In genomic region chr12:103306224-103306623, GRCm38 (mm10) we compare ENCODE assay signal across 10 mouse cellular contexts. TPM values are rescaled to one million over a fixed set of nuclear protein-coding genes. Genes with fewer than 3 reads are reported as not detected.
DNase-seq lines count a peak whose midpoint lies in the region; ATAC-seq and TF ChIP-seq lines count a peak whose summit lies in the region.
"Had no signal": no experiment of that assay in that cellular context is flagged by ENCODE, and none has a peak within 500 bp of the region (broad histone marks: within the 10 kb centered on the region; RNA-seq: fewer than 3 reads in every experiment).

No protein-coding gene starts in this region.

- TF ChIP-seq CTCF in heart, postnatal 0 days (IDR thresholded peaks at IDR 0.05; ENCODE audit: low read depth): peak; percentile 48; the same call in 1 of the 2 replicates
- TF ChIP-seq CTCF in hindbrain, postnatal 0 days (IDR thresholded peaks at IDR 0.05; ENCODE audit: low read depth): peak; percentile 64

- H3K36me3 ChIP-seq in heart, postnatal 0 days (replicated peaks; ENCODE audit: control insufficient read depth, insufficient read depth, low read length): no peaks in the 10 kb centered on the region
- no peaks in the 10 kb centered on the region for H3K36me3 ChIP-seq in hindbrain, postnatal 0 days (ENCODE audit: insufficient read depth, low read length)

- H3K27me3 ChIP-seq in heart, postnatal 0 days (ENCODE audit: control insufficient read depth, insufficient read depth, low read length): 0 out of 2 replicates have a peak, but pooled peaks cover 1% of the 10 kb centered on the region
- no peaks in the 10 kb centered on the region for H3K27me3 ChIP-seq in hindbrain, postnatal 0 days (ENCODE audit: insufficient read depth, low read length)

- no peak for TF ChIP-seq EP300 in heart, postnatal 0 days (IDR thresholded peaks at IDR 0.05; ENCODE audit: low read depth)

- no peak overlapping the region for H3K27ac ChIP-seq in heart, postnatal 0 days (ENCODE audit: low read depth)
- H3K27ac ChIP-seq in hindbrain, postnatal 0 days: no peak overlapping the region

- H3K9ac ChIP-seq in heart, postnatal 0 days (replicated peaks; ENCODE audit: low read depth, low read length): no peak overlapping the region
- H3K9ac ChIP-seq in hindbrain, postnatal 0 days (replicated peaks; ENCODE audit: low read length): no peak overlapping the region

- no peak overlapping the region for H3K4me2 ChIP-seq in heart, postnatal 0 days (ENCODE audit: low read depth, low read length)
- H3K4me2 ChIP-seq in hindbrain, postnatal 0 days (ENCODE audit: low read depth, low read length): no peak overlapping the region

- no peak overlapping the region for H3K4me3 ChIP-seq in heart, postnatal 0 days (ENCODE audit: low read depth, low read length)
- H3K4me3 ChIP-seq in hindbrain, postnatal 0 days (ENCODE audit: low read length): no peak overlapping the region

- DNase-seq in heart, postnatal 0 days (ENCODE audit: low spot score): peak; percentile 13
- no peak for DNase-seq in heart, postnatal 4 days
- peak; percentile 43 to 51 for DNase-seq in right cerebral cortex, adult 2 months (ENCODE audit: low spot score in 2 of 2)
- DNase-seq in right cerebral cortex, postnatal 10 days (ENCODE audit: low spot score in 2 of 2): no peak
- DNase-seq in hindbrain, postnatal 0 days (ENCODE audit: low spot score): peak; percentile 69
- DNase-seq in testis, postnatal 10 days (ENCODE audit: low spot score): no peak
- no peak for DNase-seq in right cerebral cortex, postnatal 14 days

- H3K9me3 ChIP-seq in heart, postnatal 0 days (replicated peaks; ENCODE audit: control insufficient read depth, low read length): no peaks in the 10 kb centered on the region
- no peaks in the 10 kb centered on the region for H3K9me3 ChIP-seq in hindbrain, postnatal 0 days (ENCODE audit: low read length)

- 12% methylated on average over 2 of the region's 2 CpGs for WGBS in heart, postnatal 0 days
- 26% methylated on average over 2 of the region's 2 CpGs for WGBS in hindbrain, postnatal 0 days

- no peaks in the 10 kb centered on the region for H3K4me1 ChIP-seq in heart, postnatal 0 days (ENCODE audit: control insufficient read depth, insufficient read depth)
- H3K4me1 ChIP-seq in hindbrain, postnatal 0 days (ENCODE audit: insufficient read depth, low read length): no peaks in the 10 kb centered on the region

- ATAC-seq in heart, postnatal 0 days (ENCODE audit: insufficient read depth, low read depth): no peak
- ATAC-seq in hindbrain, postnatal 0 days: peak; percentile 61; the same call in 1 of the 2 replicates
- ATAC-seq in erythroid progenitor cell, adult 5-6 weeks (replicated peaks; ENCODE audit: low FRiP score, poor library complexity, severe bottlenecking): no peak

RNA-seq across cellular contexts. Expression of gene Fam181a, which starts 4.6 kb away (rescaled TPM):
- total RNA-seq in heart, postnatal 0 days (2014; rRNA removed; ENCODE audit: low replicate concordance): not detected in 2 replicates
- polyA plus RNA-seq in heart, postnatal 0 days (2015; fragmentation: Nextera tagmentation; extraction: Ambion mirVana): not detected in 2 replicates
- total RNA-seq in heart, postnatal 4 days (2021): not detected
- total RNA-seq in hindbrain, postnatal 0 days (2014; rRNA removed): 14.6 and 18.5 TPM in 2 replicates
- polyA plus RNA-seq in hindbrain, postnatal 0 days (2015; fragmentation: Nextera tagmentation; extraction: Ambion mirVana): 8.1 and 9.2 TPM in 2 replicates
- not detected in 2 replicates for total RNA-seq in erythroid progenitor cell, adult 5-6 weeks (2015; ENCODE audit: low replicate concordance)
- not detected in 2 replicates for total RNA-seq in erythroid progenitor cell, adult 5-6 weeks (2017; ENCODE audit: low replicate concordance)
- total RNA-seq: heart, adult 18-20 months; monocyte, adult 5-6 weeks had no signal

RNA-seq across cellular contexts. Expression of gene Asb2, which starts 49.6 kb away (rescaled TPM):
- 572 and 632 TPM in 2 replicates for total RNA-seq in heart, postnatal 0 days (2014; rRNA removed; ENCODE audit: low replicate concordance)
- 289 and 380 TPM in 2 replicates for polyA plus RNA-seq in heart, postnatal 0 days (2015; fragmentation: Nextera tagmentation; extraction: Ambion mirVana)
- total RNA-seq in heart, postnatal 4 days (2021): 100 to 1,000 TPM; 330 to 353 TPM
- 3.2 and 4.2 TPM in 2 replicates for total RNA-seq in hindbrain, postnatal 0 days (2014; rRNA removed)
- polyA plus RNA-seq in hindbrain, postnatal 0 days (2015; fragmentation: Nextera tagmentation; extraction: Ambion mirVana): 1.4 and 1.6 TPM in 2 replicates
- 1.7 and 2.9 TPM in 2 replicates for total RNA-seq in erythroid progenitor cell, adult 5-6 weeks (2015; ENCODE audit: low replicate concordance)
- total RNA-seq in erythroid progenitor cell, adult 5-6 weeks (2017; ENCODE audit: low replicate concordance): 0.64 and 4.6 TPM in 2 replicates

Comparison
In these comparisons a context has a peak if more than half of its experiments do, and no peak if none do; other contexts are left out.
1. DNase-seq: peak in heart, postnatal 0 days (single experiment), right cerebral cortex, adult 2 months (2 of 2) and hindbrain, postnatal 0 days (single experiment); none in heart, postnatal 4 days (single experiment), right cerebral cortex, postnatal 10 days (0 of 2), testis, postnatal 10 days (single experiment) and right cerebral cortex, postnatal 14 days (single experiment).
2. RNA of gene Fam181a, which starts 4.6 kb away (total RNA-seq): 14.6 to 18.5 TPM in hindbrain, postnatal 0 days; not detected in heart, postnatal 4 days, not detected in heart, postnatal 0 days and not detected in erythroid progenitor cell, adult 5-6 weeks; every median in the first group is over 10 times any median in the second.
3. RNA of gene Asb2, which starts 49.6 kb away (total RNA-seq): 572 to 632 TPM in heart, postnatal 0 days and 330 to 353 TPM in heart, postnatal 4 days; 0.64 to 4.6 TPM in erythroid progenitor cell, adult 5-6 weeks and 3.2 to 4.2 TPM in hindbrain, postnatal 0 days; every median in the first group is over 10 times any median in the second.